Mouse (Mus musculus) cerebellum, postnatal 25 days (tissue): ENCODE data around the gene Cox17.
A peak's percentile ranks its signal among the peaks of the same experiment; 100 is the strongest.
"Not testable (repeated sequence)": the region's sequence is repeated elsewhere in the genome, so short reads cannot be mapped to it uniquely, and the experiment has no call there.

Source experiments
- DNase-seq, 2 experiments: peaks; one replicate each; pipeline ENCODE4 v3.0.0; 2021; ENCODE audit warnings: mixed read lengths in 2 of 2

The Cox17 gene

DNA sequence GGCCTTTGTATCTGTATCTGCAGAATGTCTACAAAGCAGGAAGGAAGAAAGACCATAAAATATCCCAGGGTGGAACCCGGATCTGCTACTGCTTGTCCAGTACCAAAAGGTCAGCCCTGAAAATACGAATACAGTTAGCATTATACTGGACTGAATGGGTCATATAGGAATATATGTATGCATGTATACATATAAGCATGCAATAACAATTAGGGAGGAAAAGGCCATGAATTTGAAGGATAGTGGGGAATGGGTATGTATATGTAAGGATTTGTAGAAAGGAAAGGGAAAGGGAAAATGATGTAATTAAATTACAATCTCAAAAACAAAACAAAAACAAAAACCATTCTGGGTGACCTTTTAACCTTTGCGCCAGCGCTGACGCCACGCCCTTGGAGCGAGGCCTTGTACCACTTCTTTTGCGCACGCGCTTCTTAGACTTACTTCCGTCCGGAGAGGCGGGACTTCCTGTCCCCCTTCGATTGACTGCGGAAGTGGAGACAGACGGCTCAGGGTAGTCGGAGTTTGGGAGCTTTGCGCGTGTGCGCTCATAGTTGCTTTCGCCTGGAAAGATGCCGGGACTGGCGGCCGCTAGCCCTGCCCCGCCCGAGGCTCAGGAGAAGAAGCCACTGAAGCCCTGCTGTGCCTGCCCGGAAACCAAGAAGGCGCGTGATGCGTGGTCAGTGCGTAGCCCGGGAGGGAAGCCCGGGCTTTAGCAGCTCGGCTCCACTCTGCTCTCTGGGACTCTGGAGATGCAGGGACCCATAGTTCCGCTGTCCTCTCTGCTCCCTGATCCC is at the start of gene Cox17, which contains the start of gene Gm21987:
Cox17 (plus strand) TSS at position 463 of the 797 bp plus-strand sequence.
Gm21987 (plus strand) TSS at position 512 of the 797 bp plus-strand sequence.
- DNase-seq, result peak; percentile 94 to 95

DNA sequence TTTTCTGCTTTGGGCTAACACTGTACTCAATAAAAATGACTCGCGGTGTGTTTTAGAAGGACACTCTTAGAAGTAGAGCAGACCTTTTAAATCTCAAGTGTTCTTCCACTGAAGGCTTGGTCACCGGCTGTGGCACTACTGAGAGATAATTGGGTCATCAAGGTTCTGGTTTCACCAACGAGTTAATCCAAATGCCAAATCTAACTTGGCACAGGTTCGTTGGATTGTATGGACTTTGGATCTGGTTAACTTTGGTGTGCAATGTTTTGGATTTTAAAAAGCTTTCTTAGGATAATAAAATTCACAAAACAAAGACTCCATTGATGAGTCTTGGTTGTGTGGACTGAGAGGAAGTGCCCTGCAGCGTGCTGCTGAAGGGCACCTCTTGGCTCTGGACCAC is 48.4 kb upstream of the Cox17 start:
- DNase-seq, result no peak

DNA sequence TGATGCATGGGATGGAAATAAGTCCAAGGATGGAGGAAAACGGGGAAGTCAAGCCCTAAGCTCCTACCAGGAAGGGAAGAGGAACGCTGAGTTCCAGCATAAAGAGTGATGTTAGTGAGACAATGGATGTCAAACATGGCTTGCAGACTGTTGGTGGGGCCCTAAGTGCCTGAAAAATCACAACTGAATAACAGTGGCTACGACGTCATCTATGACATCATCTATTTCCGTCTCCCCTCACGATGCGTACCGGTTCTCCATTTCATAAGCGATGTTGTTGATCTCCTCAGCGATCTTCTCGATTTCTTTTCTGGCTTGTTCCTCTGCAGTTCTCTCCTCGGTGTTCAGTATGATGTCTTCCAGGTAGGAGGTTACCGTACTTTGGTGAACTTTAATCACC is 44.4 kb upstream of the Cox17 start:
- no peak for DNase-seq

DNA sequence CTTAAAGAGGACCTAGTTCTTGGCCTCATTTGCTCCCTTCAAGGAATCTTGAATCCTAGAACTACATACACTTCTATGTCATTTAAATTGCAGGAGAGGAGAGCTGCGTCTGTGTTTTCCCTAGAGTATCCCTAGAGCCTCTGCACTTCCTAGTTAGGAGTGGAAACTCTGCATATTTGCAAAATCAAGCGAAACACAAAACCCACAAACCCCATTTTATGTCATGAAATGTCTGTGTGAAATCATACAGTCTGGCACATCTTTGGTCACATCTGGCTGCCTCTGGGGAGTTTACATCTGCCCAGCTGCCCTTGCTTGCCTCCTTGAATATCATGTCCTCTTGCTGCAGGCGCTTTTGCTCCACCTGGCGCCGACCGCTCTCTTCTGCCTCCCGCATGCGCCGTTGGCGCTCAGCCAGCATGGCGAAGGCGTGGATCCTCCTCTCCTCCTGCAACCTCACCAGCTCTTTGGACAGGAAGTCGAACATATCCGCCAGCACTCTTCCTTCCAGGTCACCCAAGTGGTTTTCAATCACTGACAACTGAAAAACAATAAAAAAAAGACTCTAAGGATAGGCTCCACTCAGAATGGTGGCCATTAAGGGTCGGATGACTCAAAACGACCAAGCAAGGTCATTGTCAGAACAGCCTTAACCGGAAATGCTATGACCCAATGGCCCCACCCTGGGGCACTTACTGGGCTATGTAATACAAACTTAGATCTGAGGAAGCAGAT is 42.2 kb upstream of the Cox17 start:
- DNase-seq, result peak; percentile 40 to 58

- peak in 1 of 2 experiments; percentile 30 for DNase-seq
Observed at GRCm38 (mm10) chr16:38306571-38307220, 40.1 kb upstream of the Cox17 start.

GRCm38 (mm10) chr16:38307221-38307605 is 39.6 kb upstream of the Cox17 start:
- DNase-seq, result no peak

GRCm38 (mm10) chr16:38307651-38308050 is 39.1 kb upstream of the Cox17 start:
- DNase-seq, result no peak

GRCm38 (mm10) chr16:38308195-38308594 is 38.6 kb upstream of the Cox17 start:
- no peak for DNase-seq

DNA sequence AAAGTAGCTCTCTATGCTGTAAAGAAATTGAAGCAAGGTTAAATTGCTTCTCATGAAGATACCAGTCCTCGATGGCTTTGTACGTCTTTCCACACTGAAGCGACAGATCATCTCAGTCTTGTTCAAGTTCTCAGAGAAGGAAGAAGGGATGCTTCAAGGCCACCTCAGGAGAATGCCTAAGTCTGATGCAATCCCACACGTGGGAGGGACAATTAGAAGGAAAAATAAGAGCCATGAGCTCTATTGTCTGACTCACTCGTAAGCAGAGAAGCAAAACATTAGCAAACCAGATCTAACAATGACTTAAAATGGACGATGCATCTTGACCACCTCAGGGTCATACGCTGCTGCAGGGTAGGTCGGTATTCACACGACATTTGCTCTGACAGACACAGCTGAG is 28.3 kb upstream of the Cox17 start:
- no peak for DNase-seq

DNA sequence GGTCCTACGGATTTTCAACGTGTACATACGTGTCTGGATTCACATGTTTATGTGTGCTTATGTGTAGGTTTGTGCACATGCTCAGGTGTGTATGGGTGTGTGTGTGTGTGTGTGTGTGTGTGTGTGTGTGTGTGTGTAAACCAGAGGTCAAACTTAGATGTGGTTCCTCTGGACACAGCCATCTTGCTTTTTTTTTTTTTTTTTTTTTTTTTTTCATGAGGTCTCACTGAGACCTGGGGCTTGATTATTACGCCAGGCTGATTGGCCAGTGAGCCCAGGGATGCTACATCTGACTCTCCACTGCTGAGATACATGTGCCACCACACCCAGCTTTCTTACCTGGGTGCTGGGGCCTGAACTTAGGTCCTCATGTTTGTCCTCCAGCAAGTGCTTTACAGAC is 27.7 kb upstream of the Cox17 start:
- DNase-seq, result no peak

DNA sequence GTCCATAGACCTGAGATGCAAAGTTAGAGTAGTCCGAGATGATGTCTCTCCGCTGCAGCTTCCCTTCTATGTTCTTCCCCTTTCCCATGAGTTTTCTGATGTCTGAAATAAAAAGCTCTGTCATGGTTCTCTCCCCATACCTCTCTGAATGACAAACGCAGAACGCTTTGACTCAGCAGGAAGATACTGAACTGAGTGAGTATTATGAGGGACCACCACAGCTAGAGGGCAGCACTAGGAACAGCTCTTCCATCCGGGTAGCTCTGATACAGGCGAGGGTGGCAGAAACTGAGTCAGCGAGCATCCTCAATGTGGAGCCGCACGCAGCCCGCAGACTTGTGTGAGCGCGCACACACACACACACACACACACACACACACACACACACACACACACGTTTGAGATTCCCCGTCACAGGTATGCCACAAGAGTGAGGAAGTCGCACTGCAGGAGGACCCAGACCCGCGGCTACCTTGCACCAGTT is 25.3 kb upstream of the Cox17 start:
- peak; percentile 72 to 83 for DNase-seq

GRCm38 (mm10) chr16:38324311-38324710 is 22.5 kb upstream of the Cox17 start:
- no peak for DNase-seq

DNA sequence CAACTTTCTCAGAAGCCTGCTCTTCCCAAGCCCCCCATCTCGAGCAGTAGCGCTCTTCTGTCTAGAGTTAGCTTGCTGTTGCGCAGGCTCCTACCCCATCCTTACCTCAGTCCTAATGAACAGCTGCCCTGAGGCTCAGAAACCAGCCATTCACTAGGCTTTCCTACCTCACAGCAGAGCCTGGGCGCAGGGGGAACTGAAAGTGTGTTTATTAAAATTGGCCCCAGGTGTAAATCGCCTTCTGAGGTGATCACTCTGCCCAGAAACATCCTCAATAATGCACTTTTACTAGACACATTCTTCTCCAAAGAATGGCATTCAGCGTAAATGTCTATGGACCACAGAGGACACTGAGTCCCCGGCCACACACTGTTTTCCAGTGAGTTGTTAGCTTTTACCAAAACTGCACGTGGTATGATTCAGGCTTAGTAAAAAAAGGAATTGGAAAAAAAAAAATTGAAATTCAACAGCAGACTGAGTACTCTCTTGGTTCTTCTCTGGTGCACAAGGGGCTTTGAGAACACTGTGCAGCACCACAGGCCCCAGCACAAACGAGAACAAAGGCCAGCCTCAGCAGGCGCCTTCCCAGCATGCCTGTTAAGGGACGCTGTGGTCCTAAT is 19.9 kb upstream of the Cox17 start:
- no peak for DNase-seq

- no peak for DNase-seq
Observed at GRCm38 (mm10) chr16:38329340-38329739, 17.5 kb upstream of the Cox17 start.

DNA sequence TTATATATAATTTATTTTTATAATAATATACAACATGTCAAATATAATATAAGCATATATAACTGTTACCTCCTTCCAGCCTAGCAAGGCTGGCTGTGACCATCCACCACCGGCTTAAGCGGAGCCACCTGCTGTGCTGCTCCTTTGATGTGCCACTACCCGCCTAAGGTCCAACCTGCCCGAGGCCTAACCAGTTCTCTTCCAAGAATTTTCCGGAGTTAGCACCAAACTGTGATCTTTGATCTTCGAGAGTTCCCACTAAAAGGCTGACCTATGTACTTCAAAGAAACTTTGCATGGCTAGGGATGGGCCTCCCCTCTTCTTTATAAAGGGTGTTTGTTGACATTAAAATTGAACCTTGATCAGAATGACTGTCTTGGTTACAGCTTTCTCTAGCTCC is 12.4 kb upstream of the Cox17 start:
- DNase-seq, result no peak

DNA sequence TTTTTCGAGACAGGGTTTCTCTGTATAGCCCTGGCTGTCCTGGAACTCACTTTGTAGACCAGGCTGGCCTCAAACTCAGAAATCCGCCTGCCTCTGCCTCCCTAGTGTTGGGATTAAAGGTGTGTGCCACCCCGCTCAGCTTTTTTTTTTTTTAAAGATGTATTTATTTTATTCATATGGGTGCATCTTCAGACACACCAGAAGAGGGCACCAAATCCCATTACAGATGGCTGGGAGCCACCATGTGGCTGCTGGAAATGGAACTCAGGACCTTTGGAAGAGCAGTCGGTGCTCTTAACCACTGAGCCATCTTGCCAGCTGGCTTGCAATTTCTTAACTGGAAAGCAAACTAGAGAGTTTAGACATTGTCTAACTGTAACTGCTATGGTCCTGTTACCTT is 8.7 kb upstream of the Cox17 start:
- DNase-seq, result not testable (repeated sequence)

DNA sequence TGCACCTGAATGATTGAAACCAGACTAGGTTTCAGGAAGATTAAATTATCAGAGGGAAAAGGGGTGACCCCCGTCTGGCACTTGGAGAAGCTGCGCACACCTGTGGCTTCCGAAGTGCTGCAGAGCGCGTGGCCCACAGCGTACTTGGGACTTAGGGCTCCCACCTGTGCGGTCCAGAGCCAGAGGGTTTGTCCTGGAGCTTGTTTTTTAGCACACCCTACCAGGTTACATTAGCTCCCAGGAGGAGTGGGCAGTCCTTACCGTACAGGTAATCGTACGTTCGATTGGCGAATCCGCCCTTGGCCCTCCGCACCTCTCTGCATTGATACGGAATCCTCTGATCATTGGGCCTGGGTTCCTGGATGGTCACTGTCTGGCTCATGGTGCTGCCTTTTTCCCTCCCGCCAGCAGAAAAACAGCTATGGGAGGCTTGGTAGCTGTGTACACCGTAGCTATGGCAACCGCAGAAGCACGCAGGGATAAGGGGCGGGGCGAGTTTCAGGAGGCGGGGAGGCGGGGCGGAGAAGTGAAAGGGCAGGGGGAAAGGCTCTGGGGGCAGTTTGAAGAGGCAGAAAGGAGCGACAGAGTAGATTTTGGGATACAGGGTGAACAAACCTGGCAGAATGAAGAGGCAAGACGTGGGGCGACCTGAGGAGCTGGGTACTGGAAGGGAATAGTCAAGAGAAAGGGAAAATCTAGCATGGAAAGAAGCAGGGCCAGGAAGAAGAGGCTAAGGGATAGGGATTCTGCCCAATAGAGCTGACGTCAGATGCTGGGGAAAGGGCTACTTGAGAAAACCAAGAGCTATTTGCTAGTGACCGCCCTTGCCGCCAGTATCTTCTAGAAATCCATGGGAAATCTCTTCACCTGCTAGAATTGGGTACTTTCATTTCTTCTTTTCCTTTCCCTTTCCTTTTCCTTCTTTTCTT is 5.1 kb upstream of the Cox17 start, which contains the start of gene Maats1:
Maats1 (minus strand) TSS at position 748 of the 929 bp plus-strand sequence.
- peak; percentile 68 to 81 for DNase-seq

- no peak for DNase-seq
Observed at GRCm38 (mm10) chr16:38344941-38345725, 1.7 kb upstream of the Cox17 start.

DNA sequence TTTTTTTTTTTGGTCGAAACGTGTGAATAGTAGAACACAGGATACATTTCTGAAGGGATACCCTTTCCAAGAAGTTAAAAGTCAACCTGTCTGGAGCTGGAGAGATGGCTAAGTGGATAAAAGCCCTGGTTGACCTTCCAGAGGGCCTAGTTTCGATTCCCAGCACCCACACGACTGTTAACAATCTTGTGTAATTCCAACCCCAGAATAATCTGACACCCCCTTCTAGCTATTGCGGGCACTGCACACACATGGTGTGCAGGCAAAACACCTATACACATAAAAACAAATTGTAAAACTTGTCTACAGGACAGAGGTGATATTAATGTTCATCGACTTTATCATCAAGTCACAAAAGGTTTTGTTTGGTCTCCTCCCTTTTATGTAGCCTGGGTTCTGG is 797 bp downstream of the Cox17 start:
- no peak for DNase-seq

DNA sequence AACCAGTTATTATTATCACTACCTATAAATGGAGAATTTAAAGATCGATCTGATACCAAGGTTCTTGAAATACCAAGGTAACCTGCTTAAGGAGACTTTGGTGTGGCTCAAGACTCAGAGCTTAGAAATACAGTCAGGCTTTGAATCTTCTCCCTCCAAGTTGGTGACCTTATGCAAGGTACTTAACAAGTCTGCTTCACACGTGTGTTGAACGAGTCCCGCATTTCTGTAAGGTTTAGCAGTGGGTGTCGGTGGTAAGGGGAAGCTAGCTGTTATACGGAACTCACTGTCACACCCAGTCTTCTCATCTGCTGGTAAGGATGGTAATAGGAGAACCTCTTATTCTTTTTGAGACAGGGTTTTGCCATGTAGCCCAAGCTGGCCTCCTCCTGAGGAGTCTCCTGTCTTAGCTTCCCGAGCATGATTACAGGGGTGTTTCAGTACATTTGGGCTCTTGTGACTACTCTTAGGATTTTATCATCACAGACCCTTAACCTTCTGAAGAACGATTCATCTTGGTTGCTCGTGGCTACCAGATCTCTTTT is 1.5 kb downstream of the Cox17 start:
- no peak for DNase-seq

DNA sequence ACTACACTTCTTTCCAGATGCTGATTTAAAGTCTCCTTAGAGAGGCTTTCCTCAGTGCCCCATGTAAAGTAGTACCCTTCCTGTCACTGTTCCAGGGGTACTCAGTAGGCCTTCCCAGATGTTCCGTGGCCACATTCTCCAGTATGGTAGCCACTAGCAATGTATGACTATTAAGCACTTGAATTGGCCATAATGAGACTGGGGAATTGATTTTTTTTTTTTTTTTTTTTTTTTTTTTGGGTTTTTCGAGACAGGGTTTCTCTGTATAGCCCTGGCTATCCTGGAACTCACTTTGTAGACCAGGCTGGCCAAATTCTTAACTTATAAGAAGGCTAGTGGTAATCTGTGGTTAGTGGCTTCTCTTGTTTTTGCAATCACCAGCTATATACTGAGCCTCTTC is 3.1 kb downstream of the Cox17 start:
- no peak for DNase-seq
